Mouse (Mus musculus): Measurements from ENCODE around the gene Irx5.

The Irx5 gene

GRCm38 (mm10) chr8:92357398-92357981 lies at the start of gene Irx5:
Gene Irx5, plus strand, starts transcription at chr8:92357625.
- no peak for DNase-seq (ENCODE audit: low spot score in 2 of 2)

DNA sequence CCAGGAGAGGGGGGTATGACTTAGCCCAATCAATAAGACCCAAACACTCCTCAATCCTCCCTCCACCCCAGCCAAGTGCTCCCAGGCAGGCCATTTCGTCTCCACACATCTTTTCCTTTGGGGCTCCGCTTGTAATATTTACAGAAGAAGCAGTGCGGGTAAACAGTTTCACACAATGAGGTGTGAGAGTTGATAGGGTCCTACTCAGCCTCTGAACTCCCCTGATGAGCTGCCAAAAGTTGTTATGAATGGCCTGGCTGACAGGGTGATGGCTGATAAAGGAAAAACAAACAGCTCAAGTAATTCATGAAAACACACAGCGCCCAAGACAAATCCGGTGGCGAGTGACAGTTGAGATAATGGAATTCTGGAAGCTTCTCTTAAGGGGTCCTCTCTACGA lies 45.2 kb upstream of the Irx5 start:
- DNase-seq (ENCODE audit: low spot score in 2 of 2): no peak

- no peak for DNase-seq (ENCODE audit: low spot score in 2 of 2)
Observed at GRCm38 (mm10) chr8:92313707-92314106, 43.7 kb upstream of the Irx5 start.

DNA sequence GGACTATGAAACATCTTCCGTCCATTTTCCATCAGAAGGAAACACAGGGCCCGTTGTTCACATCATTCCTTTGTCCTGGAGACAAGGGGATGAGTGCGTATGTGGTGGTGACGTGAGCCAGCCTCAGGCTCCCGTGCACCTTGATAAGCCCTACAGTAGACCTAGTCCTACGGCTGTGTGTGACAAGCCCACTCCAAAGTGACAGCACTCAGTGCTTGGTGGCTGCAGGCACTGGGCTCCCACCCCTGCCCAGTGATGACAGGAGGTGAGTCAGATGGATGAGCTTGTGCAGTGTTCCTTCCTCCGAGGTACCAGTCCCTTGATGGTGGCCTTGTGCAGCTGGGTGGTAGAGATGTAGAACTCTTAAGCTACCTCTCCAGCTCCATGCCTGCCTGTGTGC lies 33.7 kb upstream of the Irx5 start:
- DNase-seq (ENCODE audit: low spot score in 2 of 2): no peak

- no peak for DNase-seq (ENCODE audit: low spot score in 2 of 2)
Observed at GRCm38 (mm10) chr8:92327176-92327575, 30.2 kb upstream of the Irx5 start.

DNA sequence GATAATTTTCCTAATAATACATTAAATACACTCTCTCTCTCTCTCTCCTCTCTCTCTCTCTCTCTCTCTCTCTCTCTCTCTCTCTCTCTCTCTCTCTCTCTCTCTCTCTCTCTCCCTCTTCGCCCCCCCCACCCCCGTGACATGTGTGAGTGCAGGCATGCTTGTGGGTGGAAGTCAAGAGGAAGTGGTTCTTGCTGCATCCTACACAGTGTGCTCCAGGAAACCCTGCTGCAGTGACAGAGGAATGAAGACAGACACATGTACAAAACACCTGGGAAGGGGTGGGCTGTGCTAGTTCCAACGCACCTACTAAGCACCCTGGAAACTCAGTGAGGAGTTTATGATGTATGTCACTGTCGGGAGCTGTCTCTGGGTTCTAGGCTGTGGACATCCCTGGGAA lies 28.2 kb upstream of the Irx5 start:
- no peak for DNase-seq (ENCODE audit: low spot score in 2 of 2)

GRCm38 (mm10) chr8:92331811-92332210 lies 25.6 kb upstream of the Irx5 start:
- DNase-seq (ENCODE audit: low spot score in 2 of 2): no peak

DNA sequence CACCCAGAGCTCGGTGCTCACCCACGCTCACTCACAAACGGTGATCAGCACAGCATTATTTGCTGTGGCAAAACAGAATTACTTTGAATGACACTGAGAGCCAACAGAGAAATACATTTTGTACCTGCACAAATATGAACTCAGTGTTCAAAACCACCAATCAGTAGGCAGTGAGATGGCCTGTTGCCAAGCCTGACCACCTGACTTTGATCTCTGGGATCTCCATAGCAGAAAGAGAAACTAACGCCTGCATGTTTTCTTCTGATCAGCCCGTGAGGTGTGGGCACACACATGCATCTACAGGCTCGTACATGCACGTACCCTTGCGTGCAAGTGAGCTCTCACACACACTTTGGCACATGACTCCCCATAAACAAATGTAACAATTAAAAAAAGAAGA lies 24.0 kb upstream of the Irx5 start:
- DNase-seq (ENCODE audit: low spot score in 2 of 2): no peak

GRCm38 (mm10) chr8:92335079-92335478 lies 22.3 kb upstream of the Irx5 start:
- no peak for DNase-seq (ENCODE audit: low spot score in 2 of 2)

GRCm38 (mm10) chr8:92336041-92336440 lies 21.4 kb upstream of the Irx5 start:
- DNase-seq (ENCODE audit: low spot score in 2 of 2): no peak

DNA sequence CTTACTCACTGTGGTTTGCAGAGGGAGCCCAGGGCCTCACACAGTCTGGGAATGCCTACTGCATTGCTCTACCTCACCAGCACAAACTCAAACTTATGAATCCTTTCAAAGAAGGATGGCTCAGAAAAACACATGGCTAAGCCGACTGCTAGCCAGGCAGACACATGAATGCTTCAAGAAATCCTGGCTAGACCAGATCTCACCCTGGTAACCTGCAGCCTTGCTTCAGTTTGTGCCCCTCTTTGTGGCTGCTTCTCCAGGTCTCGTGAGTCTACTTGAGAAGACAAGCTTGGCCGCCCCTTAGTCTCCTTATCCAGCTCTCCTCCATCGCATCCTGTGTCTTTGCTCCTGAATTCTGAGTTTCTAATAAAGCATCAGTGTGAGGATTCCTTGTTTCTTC lies 13.9 kb upstream of the Irx5 start:
- no peak for DNase-seq (ENCODE audit: low spot score in 2 of 2)

DNA sequence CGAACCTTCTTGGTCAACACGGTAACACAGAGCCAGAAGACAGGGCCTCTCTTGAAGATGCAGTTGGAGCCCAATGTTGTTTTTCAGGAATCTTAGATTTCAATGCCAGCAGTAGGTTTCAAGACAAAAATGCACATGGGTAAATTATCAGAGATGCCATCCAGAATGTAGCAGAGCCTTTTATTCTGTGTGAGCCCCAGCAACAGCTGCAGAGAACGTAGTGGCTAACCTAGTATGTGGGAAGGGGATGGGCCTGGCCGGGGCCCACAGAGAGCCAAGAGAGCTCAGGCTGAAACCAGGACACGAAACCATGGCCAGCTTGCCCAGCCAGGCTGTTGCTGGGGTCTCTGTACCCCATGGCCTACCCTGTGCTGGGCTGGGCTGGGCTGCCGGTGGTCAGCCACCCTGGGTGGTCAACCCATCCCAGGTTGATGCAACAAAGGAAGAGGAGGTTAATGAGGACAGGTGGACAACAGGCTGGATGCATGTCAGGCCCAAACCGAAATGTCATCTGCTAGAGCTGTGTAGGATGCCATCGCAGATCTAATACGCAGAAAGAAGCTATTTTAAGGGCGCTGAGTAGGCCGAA lies 7.4 kb upstream of the Irx5 start:
- DNase-seq (ENCODE audit: low spot score in 2 of 2): no peak

- DNase-seq (ENCODE audit: low spot score in 2 of 2): no peak
Observed at GRCm38 (mm10) chr8:92353405-92353804, 4.0 kb upstream of the Irx5 start.

GRCm38 (mm10) chr8:92354536-92355482 lies 2.6 kb upstream of the Irx5 start:
- DNase-seq (ENCODE audit: low spot score in 2 of 2): no peak

DNA sequence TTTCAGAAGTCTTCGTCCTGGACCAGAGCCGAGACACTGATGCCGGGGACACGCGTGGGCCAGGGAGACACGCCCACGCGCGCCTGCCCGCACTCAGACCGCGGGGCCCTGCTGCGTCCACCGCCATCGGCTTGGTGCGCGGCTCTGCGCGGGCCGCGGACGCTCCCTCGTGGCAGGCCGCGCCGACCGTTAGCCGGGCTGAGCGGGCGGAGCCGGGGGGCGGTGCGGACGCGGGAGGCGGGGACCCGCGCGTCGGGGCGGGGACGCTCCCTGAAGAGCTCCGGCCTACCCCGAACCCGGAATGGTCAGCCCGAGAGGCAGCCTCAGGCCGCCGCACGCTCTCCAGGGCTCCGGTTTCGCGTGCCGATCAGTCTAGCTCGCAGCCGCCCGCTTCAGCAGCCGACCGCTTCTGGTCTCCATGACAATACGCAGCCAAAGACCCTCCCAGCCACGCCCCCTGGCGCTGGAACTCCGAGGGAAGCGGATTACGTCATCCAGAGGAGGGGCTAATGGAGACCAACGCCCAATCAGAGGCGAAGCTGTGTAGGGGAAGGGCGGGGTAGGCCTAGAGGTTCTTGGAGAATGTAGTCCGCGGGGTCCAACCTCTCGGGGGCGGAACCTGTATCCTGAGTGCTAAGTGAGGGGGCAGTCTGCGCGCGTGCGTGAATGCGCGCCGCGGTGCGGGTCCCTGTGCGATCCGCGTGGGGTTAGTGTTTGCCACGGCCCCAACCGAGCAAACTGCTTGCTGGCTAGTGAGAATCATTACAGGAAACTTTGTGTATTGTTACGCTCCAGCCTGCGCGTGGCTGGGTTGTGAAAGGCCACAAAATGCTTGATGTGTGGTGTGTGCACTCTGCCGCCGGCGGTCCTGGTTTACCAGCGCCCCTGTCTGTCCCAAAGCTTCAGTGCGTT lies 1.5 kb upstream of the Irx5 start:
- peak; percentile 93 to 94 for DNase-seq (ENCODE audit: low spot score in 2 of 2)

DNA sequence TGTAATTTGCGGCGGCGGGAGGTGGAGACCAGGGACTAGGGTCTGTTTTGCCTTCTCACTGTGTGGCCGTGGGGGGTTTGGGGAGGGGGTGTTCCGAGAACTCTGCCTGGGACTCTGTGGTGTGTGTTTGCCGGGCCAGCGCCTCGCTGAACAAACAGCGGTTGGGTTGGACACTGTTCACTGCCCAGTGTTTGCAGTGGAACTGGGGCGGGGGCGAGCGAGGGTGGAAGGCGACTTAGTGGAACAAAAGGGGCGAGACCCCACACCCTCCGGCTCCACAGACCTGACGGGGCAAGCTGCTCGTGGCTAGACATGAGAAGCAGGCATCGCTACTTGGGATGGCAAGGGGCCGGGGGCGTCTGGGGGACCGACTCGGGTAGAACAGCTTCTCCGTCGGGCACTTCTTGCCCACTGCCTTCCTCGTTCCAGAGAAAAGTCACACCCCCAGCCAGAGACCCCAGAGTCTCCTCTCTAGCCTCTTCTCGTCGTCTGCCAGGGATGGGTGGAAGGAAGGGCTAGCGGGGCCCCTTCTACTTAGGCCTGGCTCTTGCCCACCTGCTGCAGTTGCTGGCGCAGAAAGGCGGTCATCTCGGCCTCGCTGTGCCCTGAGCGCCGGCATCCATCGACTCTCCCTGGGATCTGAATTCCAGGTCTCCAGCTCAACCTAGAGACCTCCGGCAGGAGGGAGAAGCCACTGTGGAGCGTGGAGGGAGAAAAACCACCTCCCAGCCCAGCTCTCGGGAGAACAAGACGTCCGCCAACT lies 631 bp upstream of the Irx5 start:
- DNase-seq (ENCODE audit: low spot score in 2 of 2): no peak

- DNase-seq (ENCODE audit: low spot score in 2 of 2): no peak
Observed at GRCm38 (mm10) chr8:92358141-92358999, 945 bp downstream of the Irx5 start.

GRCm38 (mm10) chr8:92359000-92359832 lies 1.8 kb downstream of the Irx5 start:
- no peak for DNase-seq (ENCODE audit: low spot score in 2 of 2)

- no peak for DNase-seq (ENCODE audit: low spot score in 2 of 2)
Observed at GRCm38 (mm10) chr8:92359833-92360082, 2.3 kb downstream of the Irx5 start.
